Mouse (Mus musculus) olfactory bulb, adult 2 months (tissue): ENCODE data around the gene Per2.

Source experiments
- CTCF ChIP-seq: fragments of 200-500 bp; IDR thresholded peaks from 2 replicates; pipeline ENCODE4 v1.5.1; 2012; ENCODE audit warnings: low read depth, mild to moderate bottlenecking, low read length, moderate library complexity; ENCODE audit not compliant: insufficient read depth
- POLR2A ChIP-seq: fragments of 200-500 bp; IDR thresholded peaks from 2 replicates; pipeline ENCODE4 v1.6.1; 2012; ENCODE audit warnings: mild to moderate bottlenecking, low read depth, low read length, moderate library complexity; ENCODE audit not compliant: insufficient read depth

GRCm38 (mm10) chr1:91457116-91457515 lies 2.0 kb downstream of the Per2 start:
- no peak for TF ChIP-seq POLR2A
- TF ChIP-seq CTCF = no peak
